Mouse (Mus musculus): ENCODE measurements around the gene Rgl2.

DNA sequence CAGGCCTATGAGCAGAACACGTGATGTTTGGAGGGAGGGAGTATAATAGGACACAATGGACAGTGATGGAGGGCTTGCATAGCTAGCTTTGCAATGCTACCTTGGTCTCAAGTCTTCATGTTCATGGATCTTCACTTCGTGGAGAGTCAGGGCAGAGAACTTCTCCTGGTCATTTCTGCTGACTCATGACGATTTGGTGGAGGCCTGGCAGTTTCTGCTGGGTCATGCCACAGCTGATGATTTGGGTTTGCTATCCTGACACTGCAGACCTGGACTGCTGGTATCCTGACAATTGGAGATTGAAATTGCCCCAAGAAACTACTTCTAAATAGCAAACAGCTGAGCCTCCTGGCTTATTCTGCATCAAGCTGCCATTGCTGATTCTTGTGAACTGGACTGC lies 44.2 kb downstream of the Rgl2 start:
- TF ChIP-seq MAX (IDR thresholded peaks at IDR 0.05) = no peak
- TF ChIP-seq CTCF (IDR thresholded peaks at IDR 0.05; ENCODE audit: control insufficient read depth, insufficient read depth, insufficient read length) = no peak
- TF ChIP-seq FOSL1 (IDR thresholded peaks at IDR 0.05; ENCODE audit: insufficient read depth, low read length, poor library complexity, severe bottlenecking) = no peak
- no peak for TF ChIP-seq MYOG (IDR thresholded peaks at IDR 0.05; ENCODE audit: control insufficient read depth, extremely low read depth, insufficient read length)
- no peak for TF ChIP-seq USF1 (IDR thresholded peaks at IDR 0.05; ENCODE audit: low read depth)

Data from C2C12 (cell line).